Mouse (Mus musculus) embryonic facial prominence, embryonic 12.5 days (tissue): Measurements from ENCODE around the gene C1ra. TPM values are rescaled to one million over a fixed set of nuclear protein-coding genes. Genes with fewer than 3 reads are reported as not detected.
"Not testable (repeated sequence)": the region's sequence is repeated elsewhere in the genome, so short reads cannot be mapped to it uniquely, and the experiment has no call there.

Experiments used
- ATAC-seq: fragments of 200-750 bp; cut with Nextera tagmentation; 2 replicates; pipeline ENCODE4 v1.8.0; 2017; ENCODE audit not compliant: insufficient number of reproducible peaks, insufficient read depth, low FRiP score, low TSS enrichment
- H3K27ac ChIP-seq: fragments of 300-500 bp; sonication (generic); 2 replicates; pipeline ENCODE4 v1.5.1; 2016; ENCODE audit warnings: mild to moderate bottlenecking
- H3K27me3 ChIP-seq: fragments of 300-500 bp; sonication (generic); 2 replicates; pipeline ENCODE4 v1.6.1; 2016; ENCODE audit warnings: mild to moderate bottlenecking, moderate library complexity
- H3K36me3 ChIP-seq: fragments of 300-500 bp; sonication (generic); 2 replicates; pipeline ENCODE4 v1.6.1; 2016; ENCODE audit warnings: mild to moderate bottlenecking
- H3K4me1 ChIP-seq: fragments of 300-500 bp; sonication (generic); 2 replicates; pipeline ENCODE4 v1.6.1; 2016
- H3K4me2 ChIP-seq: fragments of 300-500 bp; sonication (generic); replicated peaks from 2 replicates; pipeline ENCODE4 v1.6.1; 2016; ENCODE audit warnings: mild to moderate bottlenecking, moderate library complexity
- H3K4me3 ChIP-seq: fragments of 300-500 bp; sonication (generic); 2 replicates; pipeline ENCODE4 v1.5.1; 2016; ENCODE audit warnings: mild to moderate bottlenecking
- H3K9ac ChIP-seq: fragments of 300-500 bp; sonication (generic); 2 replicates; pipeline ENCODE4 v1.6.1; 2016; ENCODE audit warnings: mild to moderate bottlenecking, moderate library complexity
- H3K9me3 ChIP-seq: fragments of 300-500 bp; sonication (generic); 2 replicates; pipeline ENCODE4 v1.6.1; 2016; ENCODE audit warnings: mild to moderate bottlenecking, moderate library complexity
- WGBS: fragments of 180-500 bp; shearing (Covaris S2); methylation state at CpG from one replicate; pipeline ENCODE4 v1.1.7; 2016; 5-methylcytosine and 5-hydroxymethylcytosine counted together
- polyA plus RNA-seq: library from polyadenylated mRNA; unstranded; fragments of >200 nt; fragmentation: Nextera tagmentation; extraction: Ambion mirVana; gene quantifications from 2 replicates; pipeline ENCODE4 v1.2.1, GENCODE M21; 2016

Gene C1ra
- polyA plus RNA-seq, 1 experiment from 2014 or later: 0.55 TPM

GRCm38 (mm10) chr6:124517733-124518132, 5.5 kb downstream of the C1ra start:
- H3K36me3 ChIP-seq, H3K4me1 ChIP-seq, H3K9me3 ChIP-seq, H3K9ac ChIP-seq, H3K4me3 ChIP-seq, ATAC-seq, H3K4me2 ChIP-seq, H3K27me3 ChIP-seq, H3K27ac ChIP-seq: not testable (repeated sequence)
- WGBS: 89% methylated on average over 4 of the region's 4 CpGs

DNA sequence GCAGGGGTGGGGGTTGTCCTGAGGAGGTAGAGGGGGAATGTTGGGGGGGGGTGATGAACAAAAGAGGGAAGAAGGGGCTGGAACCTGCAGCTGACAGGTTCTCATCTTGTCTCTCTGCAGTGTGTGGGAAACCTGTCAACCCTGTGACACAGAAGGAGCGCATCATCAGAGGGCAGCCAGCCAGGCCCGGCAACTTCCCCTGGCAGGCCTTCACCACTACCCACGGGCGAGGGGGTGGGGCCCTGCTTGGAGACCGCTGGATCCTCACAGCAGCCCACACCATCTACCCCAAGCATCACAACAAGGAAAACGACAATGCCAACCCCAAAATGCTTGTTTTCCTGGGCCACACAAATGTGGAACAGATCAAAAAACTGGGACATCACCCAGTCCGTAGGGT, 9.9 kb downstream of the C1ra start:
- H3K9me3 ChIP-seq, H3K4me2 ChIP-seq, ATAC-seq, H3K4me3 ChIP-seq, H3K27me3 ChIP-seq, H3K4me1 ChIP-seq, H3K27ac ChIP-seq, H3K9ac ChIP-seq, H3K36me3 ChIP-seq: not testable (repeated sequence)
- WGBS: 76% methylated on average over 7 of the region's 7 CpGs

GRCm38 (mm10) chr6:124527881-124528280, 15.7 kb downstream of the C1ra start:
- Histone ChIP-seq H3K4me3 (no peak overlapping the region), H3K27me3 (no peaks in the 10 kb centered on the region), H3K27ac (no peak overlapping the region), H3K4me1 (no peaks in the 10 kb centered on the region), H3K9me3 (no peaks in the 10 kb centered on the region), H3K4me2 (no peak overlapping the region), H3K36me3 (no peaks in the 10 kb centered on the region), H3K9ac (no peak overlapping the region)
- no peak for ATAC-seq
- 69% methylated on average over 3 of the region's 3 CpGs for WGBS

GRCm38 (mm10) chr6:124531077-124531476, 18.9 kb downstream of the C1ra start:
- no peaks in the 10 kb centered on the region for H3K4me1 ChIP-seq
- H3K9ac ChIP-seq: no peak overlapping the region
- no peak for ATAC-seq
- no peaks in the 10 kb centered on the region for H3K9me3 ChIP-seq
- no peak overlapping the region for H3K4me3 ChIP-seq
- no peak overlapping the region for H3K27ac ChIP-seq
- H3K4me2 ChIP-seq: no peak overlapping the region
- 87% methylated on average over 8 of the region's 8 CpGs for WGBS
- H3K27me3 ChIP-seq: no peaks in the 10 kb centered on the region
- no peaks in the 10 kb centered on the region for H3K36me3 ChIP-seq

DNA sequence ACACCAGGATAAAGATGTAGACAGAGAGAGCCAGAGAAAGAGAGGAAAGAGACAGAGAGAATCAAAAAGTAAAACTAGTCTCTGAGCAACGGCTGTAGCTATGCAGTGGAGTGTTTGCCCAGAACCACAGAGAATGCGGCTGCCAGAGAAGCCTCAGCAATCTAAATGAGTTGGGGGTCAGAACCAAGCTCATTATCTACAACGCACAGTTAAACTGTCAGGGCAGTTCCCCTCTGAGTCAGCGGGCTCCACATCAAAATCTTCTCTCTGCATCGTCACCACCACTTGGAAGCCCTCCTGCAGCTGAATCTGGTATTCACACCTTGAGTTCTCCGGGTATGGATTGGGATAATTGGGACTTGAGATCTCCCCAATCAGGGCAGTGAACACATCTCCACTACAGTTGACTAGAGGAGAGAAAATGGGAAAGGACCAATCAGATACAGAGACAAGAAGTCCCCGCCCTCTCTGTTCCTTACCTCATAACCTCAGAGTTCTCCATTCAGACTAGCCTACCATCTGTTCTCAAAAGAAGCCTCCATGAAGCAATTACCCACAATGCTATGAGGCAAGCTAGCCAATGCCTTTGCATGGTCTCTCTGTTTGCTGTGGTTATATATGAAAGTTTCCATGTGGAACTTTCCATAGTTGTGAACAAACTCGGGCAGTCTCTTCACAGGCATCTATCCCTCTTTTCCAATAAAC, 24.1 kb downstream of the C1ra start:
- not testable (repeated sequence) for H3K9ac ChIP-seq, H3K36me3 ChIP-seq, H3K4me2 ChIP-seq, H3K9me3 ChIP-seq, ATAC-seq, H3K27me3 ChIP-seq, H3K4me1 ChIP-seq, H3K27ac ChIP-seq, H3K4me3 ChIP-seq
- 82% methylated on average over 8 of the region's 8 CpGs for WGBS

DNA sequence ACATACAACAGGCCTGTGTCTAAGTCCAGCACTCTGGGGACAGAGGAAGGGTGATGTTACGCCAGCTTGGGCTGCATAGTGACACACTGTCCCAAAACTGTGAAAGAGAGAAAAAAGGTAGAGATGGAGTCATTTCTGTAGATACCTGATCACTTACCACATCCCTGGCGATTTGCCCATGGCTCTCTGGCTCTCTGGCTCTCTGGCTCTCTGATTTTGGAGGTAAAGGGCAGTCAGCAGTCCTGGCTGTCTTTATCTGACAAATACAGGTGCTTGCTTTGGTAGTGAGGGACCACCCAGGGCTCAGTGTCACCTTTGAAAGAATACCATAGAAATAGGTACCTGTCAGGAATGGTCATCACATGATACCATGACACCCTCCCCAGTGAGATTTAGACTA, 29.0 kb downstream of the C1ra start:
- H3K27me3 ChIP-seq, H3K4me2 ChIP-seq, H3K36me3 ChIP-seq, H3K4me1 ChIP-seq, H3K27ac ChIP-seq, H3K4me3 ChIP-seq, ATAC-seq, H3K9me3 ChIP-seq, H3K9ac ChIP-seq: not testable (repeated sequence)
- WGBS: 82% methylated on average over 2 of the region's 2 CpGs

DNA sequence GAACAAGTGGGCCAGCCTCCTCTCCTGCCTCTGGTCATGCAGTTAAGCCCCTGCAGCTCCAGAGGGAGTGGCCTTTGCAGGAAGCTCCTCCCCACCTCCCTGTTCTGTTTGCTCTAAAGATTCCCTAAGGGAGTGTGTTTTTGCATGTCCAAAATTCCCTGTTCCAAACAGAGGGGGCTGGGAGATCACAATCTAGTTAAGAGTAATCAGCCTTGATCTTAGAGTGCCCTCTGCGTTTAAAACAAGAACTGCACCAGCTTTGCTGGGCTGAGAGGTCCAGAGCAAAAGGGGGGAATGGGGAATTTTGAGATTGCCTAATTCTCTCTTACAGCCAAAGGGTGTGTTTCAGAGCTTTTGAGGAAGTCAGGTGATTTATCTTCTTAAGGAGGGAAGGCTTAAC, 30.1 kb downstream of the C1ra start, which contains the start of gene C1s1:
Gene C1s1, minus strand, starts transcription at position 76 of the 400 bp plus-strand sequence.
- not testable (repeated sequence) for H3K9ac ChIP-seq, H3K4me2 ChIP-seq, H3K9me3 ChIP-seq, H3K27ac ChIP-seq, H3K4me1 ChIP-seq, H3K4me3 ChIP-seq, H3K27me3 ChIP-seq, H3K36me3 ChIP-seq
- ATAC-seq: 0 out of 2 replicates have a peak, but pooled peaks have one; percentile 35
- WGBS: 6% methylated on average over 1 of the region's 1 CpGs

DNA sequence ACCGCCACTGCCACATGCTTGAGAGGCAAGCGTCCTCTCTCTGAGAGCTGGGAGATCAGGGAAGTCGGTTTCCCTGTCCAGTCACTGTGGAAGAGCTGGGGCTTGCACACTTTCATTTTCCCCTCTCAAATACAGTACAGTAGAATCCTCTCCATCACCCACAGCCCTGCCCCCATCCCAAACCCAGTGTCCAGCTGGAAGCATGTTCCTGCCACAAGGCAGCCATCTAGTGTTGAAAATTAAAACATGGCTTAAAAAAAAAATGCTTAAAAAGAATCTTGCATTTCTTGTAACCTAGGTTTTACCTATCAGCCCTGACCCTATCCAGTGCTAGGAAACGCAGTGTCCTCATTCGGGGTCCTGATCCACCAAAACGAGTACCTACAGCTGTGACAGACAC, 32.3 kb downstream of the C1ra start:
- no peaks in the 10 kb centered on the region for H3K27me3 ChIP-seq
- ATAC-seq: no peak
- H3K4me1 ChIP-seq: no peaks in the 10 kb centered on the region
- no peak overlapping the region for H3K4me3 ChIP-seq
- WGBS: 85% methylated on average over 6 of the region's 6 CpGs
- no peak overlapping the region for H3K27ac ChIP-seq
- no peak overlapping the region for H3K9ac ChIP-seq
- H3K9me3 ChIP-seq: no peaks in the 10 kb centered on the region
- H3K36me3 ChIP-seq: no peaks in the 10 kb centered on the region
- H3K4me2 ChIP-seq: no peak overlapping the region

- WGBS: 79% methylated on average over 2 of the region's 2 CpGs
- Histone ChIP-seq H3K9ac (no peak overlapping the region), H3K27me3 (no peaks in the 10 kb centered on the region), H3K4me2 (no peak overlapping the region), H3K9me3 (peaks cover 4% of the 10 kb centered on the region; the same call in 1 of the 2 replicates), H3K36me3 (no peaks in the 10 kb centered on the region), H3K27ac (no peak overlapping the region), H3K4me1 (no peaks in the 10 kb centered on the region), H3K4me3 (no peak overlapping the region)
- ATAC-seq: no peak
These were observed 33.2 kb downstream of the C1ra start for GRCm38 (mm10) chr6:124545425-124545824.

- H3K27me3 ChIP-seq, H3K36me3 ChIP-seq, H3K4me3 ChIP-seq, ATAC-seq, H3K4me1 ChIP-seq, H3K27ac ChIP-seq, H3K9ac ChIP-seq, H3K4me2 ChIP-seq: not testable (repeated sequence)
- 83% methylated on average over 3 of the region's 3 CpGs for WGBS
- H3K9me3 ChIP-seq: peaks cover 12% of the 10 kb centered on the region; the same call in 1 of the 2 replicates
These were observed 35.8 kb downstream of the C1ra start for GRCm38 (mm10) chr6:124547979-124548378.

GRCm38 (mm10) chr6:124549023-124549550, 36.9 kb downstream of the C1ra start:
- ATAC-seq: no peak
- H3K36me3 ChIP-seq: no peaks in the 10 kb centered on the region
- 91% methylated on average over 3 of the region's 3 CpGs for WGBS
- H3K4me1 ChIP-seq: no peaks in the 10 kb centered on the region
- H3K4me2 ChIP-seq: no peak overlapping the region
- no peaks in the 10 kb centered on the region for H3K27me3 ChIP-seq
- H3K4me3 ChIP-seq: no peak overlapping the region
- H3K27ac ChIP-seq: no peak overlapping the region
- no peak overlapping the region for H3K9ac ChIP-seq
- H3K9me3 ChIP-seq: peaks cover 13% of the 10 kb centered on the region; the same call in 1 of the 2 replicates

GRCm38 (mm10) chr6:124552766-124553165, 40.6 kb downstream of the C1ra start:
- ATAC-seq: no peak
- Histone ChIP-seq H3K27ac (no peak overlapping the region), H3K36me3 (no peaks in the 10 kb centered on the region), H3K4me1 (no peaks in the 10 kb centered on the region), H3K4me2 (no peak overlapping the region), H3K4me3 (no peak overlapping the region), H3K9me3 (peaks cover 13% of the 10 kb centered on the region; the same call in 1 of the 2 replicates), H3K27me3 (no peaks in the 10 kb centered on the region), H3K9ac (no peak overlapping the region)
- 71% methylated on average over 22 of the region's 22 CpGs for WGBS
